Mouse (Mus musculus): ENCODE data around the gene Minos1. TPM values are rescaled to one million over a fixed set of nuclear protein-coding genes. Genes with fewer than 3 reads are reported as not detected.
A peak's percentile ranks its signal among the peaks of the same experiment; 100 is the strongest.

Gene Minos1
- 359 and 362 TPM in 2 replicates for polyA plus RNA-seq (2016; fragmentation: Nextera tagmentation; extraction: Ambion mirVana)

GRCm38 (mm10) chr4:139130701-139131549 lies at the start of gene Minos1:
Gene Minos1 (minus strand): TSS chr4:139131113.
- Histone ChIP-seq H3K27ac (replicated peaks) (peak within 1 kb of the TSS; percentile 94), H3K9me3 (replicated peaks) (0 out of 2 replicates have a peak, but pooled peaks cover 3% of the 10 kb centered on the region), H3K27me3 (ENCODE audit: low read depth, poor library complexity, severe bottlenecking) (no peaks in the 10 kb centered on the region), H3K4me1 (peaks cover 24% of the 10 kb centered on the region), H3K36me3 (peaks cover 11% of the 10 kb centered on the region), H3K4me3 (peak within 1 kb of the TSS; percentile 98)
- WGBS: under 1% methylated on average over 63 of the region's 63 CpGs
- peak; percentile 98 for DNase-seq (ENCODE audit: low spot score)

GRCm38 (mm10) chr4:139179731-139180625 lies 49.1 kb upstream of the Minos1 start:
- H3K27ac ChIP-seq (replicated peaks): no peak overlapping the region
- no peak for DNase-seq (ENCODE audit: low spot score)
- WGBS: 87% methylated on average over 17 of the region's 17 CpGs
- peaks cover 9% of the 10 kb centered on the region for H3K9me3 ChIP-seq (replicated peaks)
- peaks cover 4% of the 10 kb centered on the region; the same call in 1 of the 2 replicates for H3K4me1 ChIP-seq
- no peak overlapping the region for H3K4me3 ChIP-seq
- H3K27me3 ChIP-seq (ENCODE audit: low read depth, poor library complexity, severe bottlenecking): no peaks in the 10 kb centered on the region
- no peaks in the 10 kb centered on the region for H3K36me3 ChIP-seq

DNA sequence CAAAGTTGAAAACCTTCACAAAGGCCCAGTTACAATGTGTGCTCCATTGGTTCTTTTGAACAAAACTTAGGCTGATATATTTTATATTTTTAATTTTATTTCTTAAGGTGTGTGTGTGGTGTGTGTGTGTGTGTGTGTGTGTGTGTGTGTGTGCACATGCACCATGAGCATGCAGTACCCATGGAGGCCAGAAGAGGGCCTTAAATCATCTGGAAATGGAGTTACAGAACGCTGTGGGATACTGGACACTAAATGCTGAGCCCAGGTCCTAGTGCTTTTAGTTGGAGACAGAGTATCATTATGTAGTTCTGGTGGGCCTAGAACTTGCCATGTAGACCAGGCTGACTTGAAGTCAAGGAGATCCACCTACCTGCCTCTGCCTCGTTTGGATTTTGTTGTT lies 48.3 kb upstream of the Minos1 start:
- no peaks in the 10 kb centered on the region for H3K27me3 ChIP-seq (ENCODE audit: low read depth, poor library complexity, severe bottlenecking)
- H3K27ac ChIP-seq (replicated peaks): no peak overlapping the region
- no peak for DNase-seq (ENCODE audit: low spot score)
- WGBS: 72% methylated on average over 2 of the region's 2 CpGs
- peaks cover 4% of the 10 kb centered on the region; the same call in 1 of the 2 replicates for H3K4me1 ChIP-seq
- no peak overlapping the region for H3K4me3 ChIP-seq
- no peaks in the 10 kb centered on the region for H3K36me3 ChIP-seq
- peaks cover 9% of the 10 kb centered on the region for H3K9me3 ChIP-seq (replicated peaks)

DNA sequence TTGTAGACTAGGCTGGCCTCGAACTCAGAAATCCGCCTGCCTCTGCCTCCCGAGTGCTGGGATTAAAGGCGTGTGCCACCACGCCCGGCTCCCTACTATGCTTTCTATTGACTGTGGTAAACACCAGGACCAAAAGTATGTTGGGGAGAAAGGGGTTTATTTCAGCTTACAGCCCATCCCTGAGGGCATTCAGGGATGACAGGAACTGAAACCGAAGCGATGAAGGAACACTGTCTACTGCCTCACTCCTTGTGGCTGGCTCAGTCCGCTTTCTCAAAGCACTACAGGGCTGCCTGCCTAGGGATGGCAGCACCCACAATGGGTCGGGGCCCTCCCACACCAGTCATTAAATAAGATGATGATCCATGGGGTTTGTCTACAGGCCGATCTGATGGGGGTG lies 47.5 kb upstream of the Minos1 start:
- Histone ChIP-seq H3K36me3 (no peaks in the 10 kb centered on the region), H3K4me1 (peaks cover 4% of the 10 kb centered on the region; the same call in 1 of the 2 replicates), H3K9me3 (replicated peaks) (peaks cover 9% of the 10 kb centered on the region), H3K4me3 (no peak overlapping the region), H3K27ac (replicated peaks) (no peak overlapping the region), H3K27me3 (ENCODE audit: low read depth, poor library complexity, severe bottlenecking) (no peaks in the 10 kb centered on the region)
- 97% methylated on average over 11 of the region's 11 CpGs for WGBS
- no peak for DNase-seq (ENCODE audit: low spot score)

DNA sequence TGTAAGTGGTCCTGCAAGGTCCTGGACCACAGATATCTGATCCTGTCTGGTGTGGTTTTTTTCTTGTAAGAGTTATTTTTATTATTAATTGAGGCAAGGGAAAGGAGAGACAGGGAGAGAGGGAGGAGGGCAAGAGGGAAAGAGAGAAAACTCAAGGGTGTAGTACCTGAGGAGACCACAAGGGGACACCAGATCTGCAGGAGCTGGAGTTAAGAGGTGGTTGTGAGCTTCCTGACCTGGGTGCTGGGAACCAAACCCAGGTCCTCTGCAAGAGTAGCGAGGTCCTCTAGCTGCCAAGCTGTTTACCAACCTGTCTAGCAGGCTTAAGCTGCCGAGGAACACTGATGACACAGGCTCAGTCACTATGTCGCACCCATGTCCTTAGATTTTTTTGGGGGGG lies 47.0 kb upstream of the Minos1 start:
- Histone ChIP-seq H3K4me3 (no peak overlapping the region), H3K27ac (replicated peaks) (no peak overlapping the region), H3K9me3 (replicated peaks) (peaks cover 9% of the 10 kb centered on the region), H3K27me3 (ENCODE audit: low read depth, poor library complexity, severe bottlenecking) (no peaks in the 10 kb centered on the region), H3K4me1 (peaks cover 4% of the 10 kb centered on the region; the same call in 1 of the 2 replicates), H3K36me3 (no peaks in the 10 kb centered on the region)
- WGBS: 96% methylated on average over 3 of the region's 3 CpGs
- no peak for DNase-seq (ENCODE audit: low spot score)

GRCm38 (mm10) chr4:139176023-139176422 lies 45.1 kb upstream of the Minos1 start:
- Histone ChIP-seq H3K9me3 (replicated peaks) (peaks cover 9% of the 10 kb centered on the region), H3K27ac (replicated peaks) (no peak overlapping the region), H3K27me3 (ENCODE audit: low read depth, poor library complexity, severe bottlenecking) (no peaks in the 10 kb centered on the region), H3K4me1 (peaks cover 4% of the 10 kb centered on the region; the same call in 1 of the 2 replicates), H3K36me3 (no peaks in the 10 kb centered on the region), H3K4me3 (no peak overlapping the region)
- no peak for DNase-seq (ENCODE audit: low spot score)
- WGBS: 83% methylated on average over 6 of the region's 6 CpGs

DNA sequence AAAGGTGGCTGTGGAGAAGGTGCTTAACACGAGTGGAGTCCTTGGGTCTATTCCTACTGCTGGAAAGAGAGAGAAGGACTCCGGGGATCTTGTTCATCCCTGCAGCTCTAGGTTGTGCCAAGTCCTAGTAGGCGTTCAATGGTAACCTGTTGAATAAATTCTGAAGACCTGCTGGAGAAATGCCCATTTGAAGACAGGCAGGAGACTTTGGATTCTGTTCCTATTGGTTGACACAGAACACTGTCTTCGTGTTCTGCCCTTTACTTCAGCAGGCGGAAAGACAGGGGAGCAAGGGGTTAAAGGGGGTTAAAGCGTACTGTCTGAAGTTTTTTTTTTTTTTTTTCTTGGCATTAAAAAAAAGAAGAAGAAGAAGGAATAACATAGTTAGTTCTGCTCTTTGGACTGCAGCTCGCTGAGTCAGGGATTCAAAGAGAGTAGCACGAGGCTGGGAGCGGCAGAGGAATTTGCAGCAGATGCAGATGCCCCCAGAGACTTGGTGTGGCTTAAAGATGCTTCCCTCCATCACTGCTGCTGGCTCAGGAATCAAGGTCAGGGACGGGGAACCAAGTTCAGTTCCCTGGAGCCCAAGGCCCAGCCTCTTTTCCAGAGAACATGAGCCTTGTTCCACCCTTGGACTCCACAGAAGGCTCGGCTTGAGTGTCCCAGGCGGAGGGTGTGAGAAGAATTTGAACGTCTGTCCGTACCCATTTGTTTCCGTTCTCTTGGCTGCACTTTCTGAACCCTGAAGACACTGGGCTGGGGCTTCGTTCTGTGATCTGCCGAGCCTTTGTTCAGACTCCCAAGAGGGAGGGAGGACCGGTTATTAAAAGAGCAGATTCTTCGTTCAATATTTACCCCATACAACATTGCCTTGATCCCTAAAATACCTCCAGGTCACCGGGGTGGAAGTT lies 44.4 kb upstream of the Minos1 start:
- H3K4me3 ChIP-seq: no peak overlapping the region
- DNase-seq (ENCODE audit: low spot score): no peak
- H3K27me3 ChIP-seq (ENCODE audit: low read depth, poor library complexity, severe bottlenecking): no peaks in the 10 kb centered on the region
- peaks cover 9% of the 10 kb centered on the region for H3K9me3 ChIP-seq (replicated peaks)
- WGBS: 66% methylated on average over 20 of the region's 20 CpGs
- no peaks in the 10 kb centered on the region for H3K36me3 ChIP-seq
- H3K4me1 ChIP-seq: peaks cover 5% of the 10 kb centered on the region; the same call in 1 of the 2 replicates
- no peak overlapping the region for H3K27ac ChIP-seq (replicated peaks)

DNA sequence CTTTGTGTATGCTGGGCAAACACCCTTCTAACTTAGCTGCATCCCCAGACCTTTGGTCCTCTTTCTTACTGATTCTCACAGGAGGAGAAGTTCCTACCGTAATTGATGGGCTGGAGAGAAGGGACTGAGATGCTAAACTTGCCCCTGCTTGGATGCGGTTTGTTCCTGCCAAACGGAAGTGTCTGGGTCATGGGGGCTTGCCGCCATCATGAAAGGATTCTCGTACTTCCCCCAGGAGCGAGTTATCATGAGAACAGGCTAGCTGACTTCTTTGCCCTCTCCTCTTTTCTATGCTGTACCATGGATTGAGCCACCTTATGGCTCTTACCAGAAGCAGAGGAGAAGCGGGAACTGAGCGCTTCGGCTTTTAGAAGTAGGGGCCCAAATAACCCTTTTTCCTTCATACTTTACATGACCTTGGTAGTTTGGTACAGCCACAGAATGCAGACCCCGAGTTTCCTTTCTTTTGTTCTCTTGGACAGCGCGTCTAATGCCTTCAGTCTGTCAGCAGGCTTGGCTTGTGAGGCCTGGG lies 38.9 kb upstream of the Minos1 start:
- Histone ChIP-seq H3K4me1 (peaks cover 11% of the 10 kb centered on the region), H3K27ac (replicated peaks) (0 out of 2 replicates have a peak overlapping the region, but pooled peaks have one; percentile 13), H3K9me3 (replicated peaks) (no peaks in the 10 kb centered on the region), H3K27me3 (ENCODE audit: low read depth, poor library complexity, severe bottlenecking) (no peaks in the 10 kb centered on the region), H3K36me3 (no peaks in the 10 kb centered on the region), H3K4me3 (no peak overlapping the region)
- 70% methylated on average over 12 of the region's 12 CpGs for WGBS
- no peak for DNase-seq (ENCODE audit: low spot score)

- Histone ChIP-seq H3K9me3 (replicated peaks) (no peaks in the 10 kb centered on the region), H3K36me3 (no peaks in the 10 kb centered on the region), H3K4me3 (no peak overlapping the region), H3K27me3 (ENCODE audit: low read depth, poor library complexity, severe bottlenecking) (no peaks in the 10 kb centered on the region), H3K4me1 (peaks cover 11% of the 10 kb centered on the region), H3K27ac (replicated peaks) (0 out of 2 replicates have a peak overlapping the region, but pooled peaks have one; percentile 13)
- DNase-seq (ENCODE audit: low spot score): no peak
- 85% methylated on average over 15 of the region's 15 CpGs for WGBS
Observed at GRCm38 (mm10) chr4:139168985-139169747, 38.3 kb upstream of the Minos1 start.

DNA sequence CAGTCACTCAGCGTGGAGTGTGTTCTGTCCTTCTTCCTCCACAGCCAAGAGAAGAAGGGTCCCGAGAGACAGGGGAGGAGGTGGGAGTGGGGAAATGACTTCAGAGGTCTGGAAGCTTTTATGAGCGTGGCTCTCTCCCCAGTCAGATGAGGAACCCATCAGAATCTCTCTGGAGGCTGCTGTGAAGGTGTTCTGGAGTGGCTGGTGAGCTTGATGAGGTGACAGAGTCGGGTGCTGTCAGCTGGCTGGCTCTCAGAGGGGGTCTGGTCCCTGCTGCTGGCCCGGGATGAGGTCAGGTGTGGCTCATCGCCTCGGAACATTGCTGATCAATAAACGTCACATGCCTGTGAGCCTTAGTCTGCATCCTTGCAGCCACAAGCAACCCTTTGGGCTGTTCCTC lies 36.2 kb upstream of the Minos1 start:
- Histone ChIP-seq H3K4me1 (peaks cover 11% of the 10 kb centered on the region), H3K4me3 (no peak overlapping the region), H3K27ac (replicated peaks) (no peak overlapping the region), H3K9me3 (replicated peaks) (no peaks in the 10 kb centered on the region), H3K27me3 (ENCODE audit: low read depth, poor library complexity, severe bottlenecking) (no peaks in the 10 kb centered on the region), H3K36me3 (no peaks in the 10 kb centered on the region)
- WGBS: 78% methylated on average over 8 of the region's 8 CpGs
- no peak for DNase-seq (ENCODE audit: low spot score)

DNA sequence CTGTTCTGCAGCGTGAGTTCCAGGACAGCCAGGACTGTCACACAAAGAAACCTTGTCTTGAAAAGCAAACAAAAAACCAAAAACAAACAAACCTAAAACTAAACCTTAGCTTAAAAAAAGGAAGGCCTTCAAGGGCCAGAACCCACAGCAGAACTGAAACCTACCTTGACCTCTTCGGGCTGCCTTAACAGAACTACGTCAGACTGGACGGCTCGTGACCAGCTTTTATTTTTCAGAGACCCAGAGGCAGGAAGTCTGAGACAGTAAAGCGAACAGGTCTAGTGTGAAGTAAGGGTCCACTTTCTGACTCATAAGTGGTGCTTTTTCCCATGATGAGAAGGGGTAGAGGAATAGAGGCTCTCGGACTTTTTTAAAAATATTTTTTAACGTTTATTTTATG lies 35.3 kb upstream of the Minos1 start:
- Histone ChIP-seq H3K9me3 (replicated peaks) (no peaks in the 10 kb centered on the region), H3K27me3 (ENCODE audit: low read depth, poor library complexity, severe bottlenecking) (no peaks in the 10 kb centered on the region), H3K4me3 (no peak overlapping the region), H3K4me1 (peaks cover 11% of the 10 kb centered on the region), H3K36me3 (no peaks in the 10 kb centered on the region), H3K27ac (replicated peaks) (no peak overlapping the region)
- 89% methylated on average over 8 of the region's 8 CpGs for WGBS
- DNase-seq (ENCODE audit: low spot score): no peak

Measured in midbrain, embryonic 10.5 days (tissue).